Mouse (Mus musculus): ENCODE data around the gene Mettl21e.

DNA sequence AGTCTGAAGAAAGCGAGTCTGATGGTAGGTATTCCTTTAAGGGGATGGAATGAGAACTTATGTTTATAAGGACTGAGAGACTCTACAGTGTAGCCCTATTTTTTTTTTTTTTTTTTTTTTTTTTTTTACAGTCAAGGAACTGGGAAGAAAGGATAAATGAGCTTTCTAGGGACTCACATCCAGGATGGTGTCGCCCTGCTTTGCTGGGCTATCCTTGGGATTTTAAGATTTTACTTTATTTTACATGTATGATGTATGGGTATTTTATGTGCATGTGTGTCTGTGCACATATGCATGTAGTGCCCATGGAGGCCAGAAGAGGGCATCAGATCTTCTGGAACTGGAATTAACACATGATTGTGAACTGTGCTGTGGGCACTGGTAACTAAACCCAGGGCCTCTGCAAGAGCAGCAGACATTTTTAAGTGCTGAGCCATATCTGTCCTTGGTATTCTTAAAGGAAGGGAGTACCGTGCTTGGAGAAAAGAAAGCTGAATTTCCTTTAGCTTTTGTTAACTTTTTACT, 50.8 kb downstream of the Mettl21e start:
- no peak for TF ChIP-seq GATA1 (IDR thresholded peaks at IDR 0.05; ENCODE audit: low read length)
- no peak; the same call in 2 of the 3 replicates for TF ChIP-seq TAL1 (IDR thresholded peaks at IDR 0.05; ENCODE audit: low read length)
